Mouse (Mus musculus): ENCODE measurements around the gene Gtf2ird1. TPM values are rescaled to one million over a fixed set of nuclear protein-coding genes. Genes with fewer than 3 reads are reported as not detected.
"Not testable (repeated sequence)": the region's sequence is repeated elsewhere in the genome, so short reads cannot be mapped to it uniquely, and the experiment has no call there.

Gtf2ird1 gene
- total RNA-seq, 2 experiments from 2014 or later = 9.5 to 10.7 TPM

- intact Hi-C loops (cut with DNase I; ENCODE audit: low total_unique reads) = no loop called here
- no peak for DNase-seq
These were observed 84.8 kb downstream of the Gtf2ird1 start for GRCm38 (mm10) chr5:134371511-134372289.

- DNase-seq = no peak
- intact Hi-C loops (cut with DNase I; ENCODE audit: low total_unique reads) = no loop called here
These were observed 85.7 kb downstream of the Gtf2ird1 start for GRCm38 (mm10) chr5:134370831-134371230.

- DNase-seq = no peak
- intact Hi-C loops (cut with DNase I; ENCODE audit: low total_unique reads) = no loop called here
These were observed 97.4 kb downstream of the Gtf2ird1 start for GRCm38 (mm10) chr5:134359101-134359500.

GRCm38 (mm10) chr5:134355372-134355771 lies 101.1 kb downstream of the Gtf2ird1 start:
- intact Hi-C loops (cut with DNase I; ENCODE audit: low total_unique reads); DNase-seq: not testable (repeated sequence)

GRCm38 (mm10) chr5:134353117-134353516 lies 103.4 kb downstream of the Gtf2ird1 start:
- intact Hi-C loops (cut with DNase I; ENCODE audit: low total_unique reads) = no loop called here
- no peak for DNase-seq

- intact Hi-C loops (cut with DNase I; ENCODE audit: low total_unique reads) = no loop called here
These were observed 104.0 kb downstream of the Gtf2ird1 start for GRCm38 (mm10) chr5:134352527-134353001.

GRCm38 (mm10) chr5:134350660-134351059 lies 105.9 kb downstream of the Gtf2ird1 start:
- intact Hi-C loops (cut with DNase I; ENCODE audit: low total_unique reads) = no loop called here

More at GRCm38 (mm10) chr5:134352527-134353001, 104.0 kb downstream of the Gtf2ird1 start:
- peak; percentile 29 for DNase-seq

GRCm38 (mm10) chr5:134347066-134347465 lies 109.5 kb downstream of the Gtf2ird1 start:
- intact Hi-C loops (cut with DNase I; ENCODE audit: low total_unique reads) = no loop called here
- DNase-seq = no peak

More at GRCm38 (mm10) chr5:134350660-134351059, 105.9 kb downstream of the Gtf2ird1 start:
- DNase-seq = peak; percentile 68

GRCm38 (mm10) chr5:134345449-134345848 lies 111.1 kb downstream of the Gtf2ird1 start:
- intact Hi-C loops (cut with DNase I; ENCODE audit: low total_unique reads) = no loop called here

GRCm38 (mm10) chr5:134344076-134344475 lies 112.4 kb downstream of the Gtf2ird1 start:
- DNase-seq = no peak
- intact Hi-C loops (cut with DNase I; ENCODE audit: low total_unique reads) = loop anchor here (5.0 kb wide), 1 partner anchor 167 kb away; the partner anchor contains the start of gene Rcc1l

More at GRCm38 (mm10) chr5:134345449-134345848, 111.1 kb downstream of the Gtf2ird1 start:
- DNase-seq = no peak

- intact Hi-C loops (cut with DNase I; ENCODE audit: low total_unique reads) = loop anchor here (5.0 kb wide), 1 partner anchor 166 kb away; the partner anchor contains the start of gene Rcc1l
- not testable (repeated sequence) for DNase-seq
These were observed 113.0 kb downstream of the Gtf2ird1 start for GRCm38 (mm10) chr5:134343530-134343929.

GRCm38 (mm10) chr5:134342503-134343205 lies 113.9 kb downstream of the Gtf2ird1 start:
- intact Hi-C loops (cut with DNase I; ENCODE audit: low total_unique reads) = loop anchor here (5.0 kb wide), 1 partner anchor 165 kb away; the partner anchor contains the start of gene Rcc1l
- DNase-seq = peak; percentile 27

- intact Hi-C loops (cut with DNase I; ENCODE audit: low total_unique reads) = loop anchor here (5.0 kb wide), 1 partner anchor 164 kb away; the partner anchor contains the start of gene Rcc1l
- no peak for DNase-seq
These were observed 114.8 kb downstream of the Gtf2ird1 start for GRCm38 (mm10) chr5:134341721-134342120.

- intact Hi-C loops (cut with DNase I; ENCODE audit: low total_unique reads) = loop anchor here (5.0 kb wide), 1 partner anchor 164 kb away; the partner anchor contains the start of gene Rcc1l
- DNase-seq = no peak
These were observed 115.2 kb downstream of the Gtf2ird1 start for GRCm38 (mm10) chr5:134341321-134341720.

GRCm38 (mm10) chr5:134340101-134340522 lies 116.4 kb downstream of the Gtf2ird1 start:
- intact Hi-C loops (cut with DNase I; ENCODE audit: low total_unique reads) = loop anchor here (5.0 kb wide), 1 partner anchor 163 kb away; the partner anchor contains the start of gene Rcc1l
- no peak for DNase-seq

- not testable (repeated sequence) for DNase-seq
- intact Hi-C loops (cut with DNase I; ENCODE audit: low total_unique reads) = loop anchor here (5.0 kb wide), 1 partner anchor 60 kb away; no protein-coding TSS in a partner anchor
These were observed 119.5 kb downstream of the Gtf2ird1 start for GRCm38 (mm10) chr5:134337012-134337411.

GRCm38 (mm10) chr5:134332743-134333142 lies 123.8 kb downstream of the Gtf2ird1 start:
- no peak for DNase-seq
- intact Hi-C loops (cut with DNase I; ENCODE audit: low total_unique reads) = no loop called here

GRCm38 (mm10) chr5:134330082-134330481 lies 126.4 kb downstream of the Gtf2ird1 start:
- DNase-seq = no peak

GRCm38 (mm10) chr5:134329311-134329710 lies 127.2 kb downstream of the Gtf2ird1 start:
- DNase-seq = no peak
- intact Hi-C loops (cut with DNase I; ENCODE audit: low total_unique reads) = no loop called here

More at GRCm38 (mm10) chr5:134330082-134330481, 126.4 kb downstream of the Gtf2ird1 start:
- intact Hi-C loops (cut with DNase I; ENCODE audit: low total_unique reads) = no loop called here
